Mouse (Mus musculus) ovary, adult 18-20 months (tissue): ENCODE measurements around the gene Naa25.

Source experiments
- DNase-seq: peaks from one replicate; pipeline ENCODE4 v3.0.0; 2022; ENCODE audit warnings: low spot score, mixed read lengths

Naa25 gene

GRCm38 (mm10) chr5:121393402-121393801 is 4.3 kb upstream of the Naa25 start:
- DNase-seq = no peak

- no peak for DNase-seq
Measured at GRCm38 (mm10) chr5:121395621-121396020, 2.1 kb upstream of the Naa25 start.

GRCm38 (mm10) chr5:121398146-121398964 is 619 bp downstream of the Naa25 start:
- no peak for DNase-seq

GRCm38 (mm10) chr5:121398965-121399462 is 1.3 kb downstream of the Naa25 start:
- no peak for DNase-seq

- DNase-seq = no peak
Measured at GRCm38 (mm10) chr5:121399540-121399939, 1.8 kb downstream of the Naa25 start.

- no peak for DNase-seq
Measured at GRCm38 (mm10) chr5:121400064-121400463, 2.3 kb downstream of the Naa25 start.

- DNase-seq = no peak
Measured at GRCm38 (mm10) chr5:121400849-121401248, 3.1 kb downstream of the Naa25 start.

- no peak for DNase-seq
Measured at GRCm38 (mm10) chr5:121407856-121408255, 10.1 kb downstream of the Naa25 start.

GRCm38 (mm10) chr5:121410975-121411374 is 13.2 kb downstream of the Naa25 start:
- DNase-seq = no peak

GRCm38 (mm10) chr5:121420721-121421120 is 23.0 kb downstream of the Naa25 start:
- no peak for DNase-seq

GRCm38 (mm10) chr5:121422787-121423186 is 25.1 kb downstream of the Naa25 start:
- no peak for DNase-seq

GRCm38 (mm10) chr5:121423297-121423696 is 25.6 kb downstream of the Naa25 start:
- DNase-seq = no peak

GRCm38 (mm10) chr5:121428954-121429353 is 31.2 kb downstream of the Naa25 start:
- DNase-seq = no peak

- no peak for DNase-seq
Measured at GRCm38 (mm10) chr5:121438131-121438530, 40.4 kb downstream of the Naa25 start.

GRCm38 (mm10) chr5:121438756-121439155 is 41.0 kb downstream of the Naa25 start:
- no peak for DNase-seq

GRCm38 (mm10) chr5:121443548-121443947 is 45.8 kb downstream of the Naa25 start:
- no peak for DNase-seq

- DNase-seq = no peak
Measured at GRCm38 (mm10) chr5:121444870-121445269, 47.1 kb downstream of the Naa25 start.

GRCm38 (mm10) chr5:121448450-121448849 is 50.7 kb downstream of the Naa25 start:
- no peak for DNase-seq

GRCm38 (mm10) chr5:121449976-121450375 is 52.2 kb downstream of the Naa25 start:
- no peak for DNase-seq

GRCm38 (mm10) chr5:121450476-121450875 is 52.7 kb downstream of the Naa25 start:
- DNase-seq = no peak

- no peak for DNase-seq
Measured at GRCm38 (mm10) chr5:121451203-121451602, 53.5 kb downstream of the Naa25 start.

- peak; percentile 12 for DNase-seq
Measured at GRCm38 (mm10) chr5:121451644-121452025, 53.9 kb downstream of the Naa25 start, which contains the start of gene Tmem116. TSS of gene Tmem116 (plus strand) at chr5:121451893.

- peak; percentile 97 for DNase-seq
Measured at GRCm38 (mm10) chr5:121452026-121452869, 54.5 kb downstream of the Naa25 start, which contains the start of gene Erp29. TSS of gene Erp29 (minus strand) at chr5:121452506.
